Mouse (Mus musculus): ENCODE data around the gene 1300017J02Rik. TPM values are rescaled to one million over a fixed set of nuclear protein-coding genes. Genes with fewer than 3 reads are reported as not detected.

1300017J02Rik gene
- polyA plus RNA-seq (2017; shearing (Covaris generic)): 1.5 TPM

DNA sequence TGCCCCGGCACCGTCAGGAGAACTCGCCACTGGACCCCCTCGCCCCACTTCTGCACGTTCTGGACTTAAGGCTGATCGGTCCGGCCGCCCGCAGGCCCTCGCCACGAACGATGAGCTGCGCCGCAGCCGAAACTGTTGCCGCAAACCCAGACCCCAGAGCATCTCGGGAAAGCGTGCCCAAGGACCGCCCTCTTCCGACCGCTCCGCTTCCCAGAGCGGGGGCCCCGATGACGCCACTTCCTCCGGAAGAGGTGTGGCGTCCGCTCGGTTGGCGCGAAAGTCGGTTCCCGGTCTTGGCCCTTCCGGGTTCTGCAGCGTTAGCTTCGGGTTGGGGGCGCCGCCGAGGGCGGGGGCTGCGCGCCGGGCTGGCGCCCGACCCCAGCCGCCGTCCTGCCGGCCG is at the start of gene 1300017J02Rik, which contains the start of gene Topbp1:
TSS of gene 1300017J02Rik (minus strand) at position 156 of the 400 bp plus-strand sequence.
TSS of gene Topbp1 (plus strand) at position 289 of the 400 bp plus-strand sequence.

DNA sequence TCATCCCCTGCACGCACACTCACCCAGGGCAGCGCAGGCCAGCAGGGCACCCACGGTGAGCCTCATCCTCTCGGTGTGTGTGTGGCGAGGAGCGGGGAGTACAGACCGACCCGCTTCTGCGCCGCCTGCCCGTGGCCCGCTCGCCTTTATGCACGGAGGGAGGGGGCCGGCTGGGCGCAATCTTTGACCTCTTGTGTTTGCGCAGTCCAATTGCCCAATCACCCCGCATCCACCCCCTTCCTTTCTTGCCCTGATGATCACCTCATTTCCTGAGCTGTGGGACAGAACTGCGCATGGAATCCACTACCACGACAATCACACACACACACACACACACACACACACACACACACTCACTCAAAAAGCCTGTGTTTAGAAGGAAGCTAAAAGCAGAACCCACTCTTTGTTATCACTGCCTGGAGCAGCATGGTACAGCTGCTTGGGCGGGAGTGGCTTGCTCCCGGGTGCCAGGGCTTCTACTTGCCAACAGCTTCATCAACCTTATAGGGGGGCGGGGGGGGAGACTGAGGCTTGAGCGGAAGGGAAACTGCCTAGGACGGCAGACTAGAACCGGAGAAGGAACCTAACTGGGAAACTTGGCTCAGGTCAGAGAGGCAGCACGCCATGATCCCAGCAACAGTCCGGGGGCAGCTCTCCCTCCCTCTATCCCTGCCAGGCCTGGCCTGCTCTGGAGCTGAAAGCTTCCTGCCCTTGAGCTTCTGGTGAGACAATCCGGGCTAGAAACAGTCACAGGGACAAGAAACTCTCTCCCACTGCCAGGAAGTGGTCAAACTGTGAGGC is 74.5 kb downstream of the 1300017J02Rik start, which contains the start of the genes Gm20425 and Trf:
TSS of gene Gm20425 (minus strand) at position 157 of the 801 bp plus-strand sequence.
TSS of gene Trf (minus strand) at position 294 of the 801 bp plus-strand sequence.

DNA sequence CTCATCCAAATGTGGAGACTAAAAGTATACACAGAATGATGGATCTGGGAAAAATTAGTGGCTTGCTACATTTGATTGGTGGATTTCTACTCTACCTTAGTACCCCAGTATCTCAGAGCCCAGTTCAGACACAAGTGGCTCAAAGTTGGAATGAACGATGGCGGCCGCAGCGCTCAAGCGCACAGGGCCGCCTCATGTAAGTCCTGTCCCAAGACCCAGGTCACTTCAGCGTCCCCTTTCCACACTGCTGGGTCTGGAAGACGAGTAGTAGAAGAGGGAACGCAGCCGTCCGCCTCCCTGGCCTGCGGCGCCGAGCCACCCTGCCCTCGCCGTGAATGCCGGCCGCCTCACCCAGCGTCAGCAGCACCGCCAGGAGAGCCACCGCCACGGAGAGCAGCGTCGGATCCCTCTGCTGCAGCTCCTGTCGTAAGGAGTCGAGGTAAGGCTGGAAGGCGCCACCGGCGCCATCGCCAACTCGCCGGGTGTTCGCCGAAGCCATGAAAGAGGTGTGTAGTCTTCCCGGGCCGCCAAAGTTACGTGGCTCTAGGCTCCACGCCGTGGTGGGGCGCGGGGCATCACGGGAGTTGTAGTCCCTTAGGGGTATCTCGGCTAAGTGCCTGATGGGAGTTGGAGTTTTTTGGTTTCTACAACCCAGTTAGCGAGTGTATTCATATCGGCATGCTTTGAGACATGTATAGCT is 103.2 kb downstream of the 1300017J02Rik start, which contains the start of gene Srprb:
TSS of gene Srprb (minus strand) at position 577 of the 700 bp plus-strand sequence.

Other genes with a start within 250 kb of the 1300017J02Rik start
- 8.0 TPM for gene Rab6b, start 193.3 kb downstream of the 1300017J02Rik start, polyA plus RNA-seq (2017; shearing (Covaris generic))
- 52.6 TPM for gene Srprb, start 102.9 kb downstream of the 1300017J02Rik start, polyA plus RNA-seq (2017; shearing (Covaris generic))
- 2.9 TPM for gene Gm20425, start 74.8 kb downstream of the 1300017J02Rik start, polyA plus RNA-seq (2017; shearing (Covaris generic))
- gene Trf, start 74.6 kb downstream of the 1300017J02Rik start, polyA plus RNA-seq (2017; shearing (Covaris generic)): 6.3 TPM
- 16.0 TPM for gene Topbp1, start 133 bp upstream of the 1300017J02Rik start, polyA plus RNA-seq (2017; shearing (Covaris generic))
- gene Cdv3, start 60.8 kb upstream of the 1300017J02Rik start, polyA plus RNA-seq (2017; shearing (Covaris generic)): 53.5 TPM
- gene Bfsp2, start 175.3 kb upstream of the 1300017J02Rik start, polyA plus RNA-seq (2017; shearing (Covaris generic)): 1.6 TPM